Mouse (Mus musculus) thymus, adult 2 months (tissue): Measurements from ENCODE around the gene Pik3ap1. TPM values are rescaled to one million over a fixed set of nuclear protein-coding genes. Genes with fewer than 3 reads are reported as not detected.

Source experiments
- DNase-seq: peaks from one replicate; pipeline ENCODE4 v3.0.0; 2021
- H3K27ac ChIP-seq: fragments of 200-500 bp; 2 replicates; pipeline ENCODE4 v1.5.1; 2012; ENCODE audit warnings: low read length, control low read depth; ENCODE audit not compliant: control insufficient read depth, insufficient read depth
- H3K27me3 ChIP-seq: fragments of 200-500 bp; 2 replicates; pipeline ENCODE4 v1.6.1; 2012; ENCODE audit warnings: mild to moderate bottlenecking, low read length, moderate library complexity, mixed read lengths; ENCODE audit not compliant: control insufficient read depth, insufficient read depth
- H3K36me3 ChIP-seq: fragments of 200-500 bp; 2 replicates; pipeline ENCODE4 v1.6.1; 2012; ENCODE audit warnings: mild to moderate bottlenecking, low read length, moderate library complexity; ENCODE audit not compliant: control insufficient read depth, insufficient read depth
- H3K4me1 ChIP-seq: fragments of 200-500 bp; replicated peaks from 2 replicates; pipeline ENCODE4 v1.6.1; 2012; ENCODE audit warnings: low read length; ENCODE audit not compliant: control insufficient read depth, insufficient read depth
- H3K4me3 ChIP-seq: fragments of 200-500 bp; 2 replicates; pipeline ENCODE4 v1.5.1; 2012; ENCODE audit warnings: mild to moderate bottlenecking, low read length, control low read depth, moderate library complexity; ENCODE audit not compliant: control insufficient read depth, insufficient read depth
- CTCF ChIP-seq: fragments of 200-500 bp; IDR thresholded peaks from 2 replicates; pipeline ENCODE4 v1.5.1; 2012; ENCODE audit warnings: mild to moderate bottlenecking, control low read depth, low read length, moderate library complexity, borderline replicate concordance; ENCODE audit not compliant: control insufficient read depth, poor library complexity, insufficient read depth; ENCODE audit errors: extremely low read depth
- POLR2A ChIP-seq: fragments of 200-500 bp; IDR thresholded peaks from 2 replicates; pipeline ENCODE4 v1.6.1; 2012; ENCODE audit warnings: mild to moderate bottlenecking, low read length, control low read depth, moderate library complexity; ENCODE audit not compliant: control insufficient read depth, poor library complexity, insufficient read depth; ENCODE audit errors: extremely low read depth
- WGBS: fragments of 180-500 bp; shearing (Covaris S2); methylation state at CpG from one replicate; pipeline ENCODE4 v1.1.7; 2018; 5-methylcytosine and 5-hydroxymethylcytosine counted together
- polyA plus RNA-seq: library from polyadenylated mRNA; depleted of rRNA; stranded (reverse); fragments of >200 nt; gene quantifications from 2 replicates; pipeline ENCODE4 v1.2.3, GENCODE M21; 2012

Gene Pik3ap1
- polyA plus RNA-seq, 1 experiment: 10.0 TPM

DNA sequence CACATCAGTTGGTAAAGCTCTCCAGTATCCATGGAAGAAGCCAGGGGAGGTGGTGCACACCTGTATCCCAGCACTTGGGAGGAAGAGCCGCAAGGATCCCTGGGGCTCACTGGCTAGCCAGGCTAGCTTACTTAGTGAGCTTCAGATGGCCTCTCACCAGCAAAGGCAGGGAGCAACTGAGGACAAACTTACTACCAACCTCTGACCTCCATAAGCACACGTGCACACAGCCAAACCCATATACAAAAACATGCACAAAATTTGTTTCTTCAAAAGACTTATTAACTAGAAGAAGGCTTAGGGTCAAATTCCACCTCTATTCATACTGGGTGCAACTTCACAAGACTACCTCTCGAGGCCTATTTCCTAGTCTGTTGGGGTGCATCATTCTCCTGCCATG is 124.2 kb downstream of the Pik3ap1 start:
- H3K4me3 ChIP-seq: no peak overlapping the region
- peaks cover 14% of the 10 kb centered on the region for H3K4me1 ChIP-seq
- no peak for DNase-seq
- no peaks in the 10 kb centered on the region for H3K36me3 ChIP-seq
- no peaks in the 10 kb centered on the region for H3K27me3 ChIP-seq
- H3K27ac ChIP-seq: no peak overlapping the region
- WGBS: 93% methylated on average over 3 of the region's 3 CpGs
- TF ChIP-seq POLR2A (no peak), CTCF (no peak)

DNA sequence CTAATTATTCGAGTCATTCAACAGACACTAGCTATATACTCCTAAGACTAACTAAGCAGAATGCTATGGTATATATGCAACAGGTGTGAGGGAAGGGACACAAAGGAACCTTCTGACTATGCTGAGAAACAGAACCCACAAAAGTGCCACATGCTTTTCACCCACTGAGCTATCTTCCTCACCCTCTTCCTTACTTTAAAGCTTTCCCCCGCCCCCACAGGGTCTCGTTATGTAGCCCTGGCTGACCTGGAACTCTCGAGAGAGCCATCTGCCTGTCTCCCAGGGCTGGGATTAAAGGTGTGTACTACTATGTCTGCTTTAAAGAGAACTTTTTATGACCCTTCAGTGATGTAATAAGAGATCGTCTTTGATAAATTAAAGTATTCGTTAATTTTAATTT is 125.6 kb downstream of the Pik3ap1 start:
- no peak overlapping the region for H3K4me3 ChIP-seq
- H3K27ac ChIP-seq: no peak overlapping the region
- no peaks in the 10 kb centered on the region for H3K27me3 ChIP-seq
- H3K4me1 ChIP-seq: peaks cover 11% of the 10 kb centered on the region
- DNase-seq: peak; percentile 22
- TF ChIP-seq POLR2A (no peak), CTCF (no peak)
- H3K36me3 ChIP-seq: peaks cover 6% of the 10 kb centered on the region
- 37% methylated on average over 6 of the region's 6 CpGs for WGBS

DNA sequence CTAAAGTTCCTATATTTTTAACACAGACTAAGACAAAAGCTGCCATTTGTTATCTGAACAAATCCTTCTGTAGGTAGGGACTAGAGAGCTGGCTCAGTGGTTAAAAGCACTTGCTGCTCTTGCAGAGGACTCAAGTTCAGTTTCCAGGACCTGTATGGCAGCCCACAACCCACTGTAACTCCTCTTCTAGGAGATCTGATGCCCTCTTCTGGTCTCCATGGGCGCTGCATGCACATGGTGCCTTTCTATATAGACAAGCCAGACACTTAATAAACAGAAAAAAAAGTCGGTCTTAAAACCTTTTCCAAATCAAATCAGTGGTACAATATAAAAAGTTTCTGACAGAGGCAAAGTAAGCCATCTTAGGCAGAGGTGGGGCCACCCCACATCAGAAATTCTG is 126.2 kb downstream of the Pik3ap1 start:
- 24% methylated on average over 2 of the region's 2 CpGs for WGBS

DNA sequence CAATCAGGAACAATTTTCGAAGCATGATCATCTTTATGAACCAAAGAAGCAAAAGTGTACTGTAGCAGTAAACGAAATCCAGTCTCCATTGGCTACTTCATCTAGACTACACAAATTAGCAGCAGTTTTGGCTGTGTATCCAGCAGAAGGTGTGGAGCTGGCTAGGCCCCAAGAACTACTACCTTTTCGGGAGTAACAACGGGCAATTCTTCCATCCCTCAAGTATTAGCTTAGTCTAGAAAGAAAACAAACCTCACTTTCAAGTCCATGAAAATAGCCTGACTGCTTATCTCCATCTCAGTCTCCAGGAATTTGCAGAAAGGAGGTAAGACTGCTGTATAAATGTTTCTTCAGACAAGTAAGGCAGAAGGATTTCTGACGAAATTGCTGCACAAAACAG is 130.3 kb downstream of the Pik3ap1 start:
- TF ChIP-seq POLR2A: no peak
- no peak for TF ChIP-seq CTCF
- WGBS: 89% methylated on average over 5 of the region's 5 CpGs
- no peaks in the 10 kb centered on the region for H3K27me3 ChIP-seq
- DNase-seq: no peak
- H3K4me1 ChIP-seq: peaks cover 2% of the 10 kb centered on the region
- H3K27ac ChIP-seq: no peak overlapping the region
- H3K36me3 ChIP-seq: peaks cover 8% of the 10 kb centered on the region
- no peak overlapping the region for H3K4me3 ChIP-seq

More for the DNA sequence above, 126.2 kb downstream of the Pik3ap1 start:
- H3K36me3 ChIP-seq: peaks cover 8% of the 10 kb centered on the region
- H3K4me3 ChIP-seq: no peak overlapping the region
- peaks cover 11% of the 10 kb centered on the region for H3K4me1 ChIP-seq
- peak; percentile 73 for DNase-seq
- no peak for TF ChIP-seq POLR2A
- no peak for TF ChIP-seq CTCF
- H3K27me3 ChIP-seq: no peaks in the 10 kb centered on the region
- no peak overlapping the region for H3K27ac ChIP-seq

DNA sequence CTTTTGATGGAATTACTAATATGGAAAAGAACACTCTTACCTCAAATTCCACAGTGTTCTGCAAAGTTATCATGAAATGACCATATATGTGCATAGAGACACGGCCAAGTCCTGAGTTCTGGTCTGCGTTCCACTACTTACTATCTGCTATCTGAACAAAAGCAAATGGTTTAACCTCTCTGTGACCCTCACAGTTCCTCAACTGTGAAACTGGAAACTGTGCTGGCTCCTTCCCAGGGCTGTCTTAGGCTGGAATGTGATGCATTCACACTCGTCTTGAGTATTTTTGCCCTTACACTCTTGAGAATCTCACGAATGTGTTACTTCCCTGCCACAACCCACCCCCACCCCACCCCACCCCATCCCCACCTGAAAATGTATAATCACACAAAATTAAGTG is 135.9 kb downstream of the Pik3ap1 start:
- WGBS: 91% methylated on average over 4 of the region's 4 CpGs
- no peak for DNase-seq
- TF ChIP-seq CTCF (no peak), POLR2A (no peak)
- Histone ChIP-seq H3K27me3 (no peaks in the 10 kb centered on the region), H3K4me1 (no peaks in the 10 kb centered on the region), H3K36me3 (peaks cover 29% of the 10 kb centered on the region), H3K27ac (no peak overlapping the region), H3K4me3 (no peak overlapping the region)

DNA sequence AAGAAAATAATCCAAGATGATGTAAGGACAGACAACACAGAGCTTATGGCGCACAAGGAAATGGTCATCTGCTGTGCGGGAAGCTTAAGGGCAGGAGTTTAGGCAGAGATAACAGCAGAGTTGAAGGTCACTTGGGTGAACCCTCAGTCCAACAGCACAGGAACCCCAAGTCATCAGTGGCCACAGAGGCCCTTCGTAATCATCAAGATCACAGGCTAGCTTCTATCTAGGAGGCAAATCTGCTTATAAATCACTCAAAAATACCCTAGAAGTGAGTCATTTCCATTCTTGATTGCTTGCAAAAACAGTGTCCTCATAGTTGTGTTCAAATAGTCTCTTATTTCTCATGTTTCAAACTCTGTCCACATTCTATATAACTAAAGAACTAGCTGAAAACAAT is 136.6 kb downstream of the Pik3ap1 start:
- DNase-seq: no peak
- H3K36me3 ChIP-seq: peaks cover 33% of the 10 kb centered on the region
- no peak overlapping the region for H3K27ac ChIP-seq
- 95% methylated on average over 3 of the region's 3 CpGs for WGBS
- H3K27me3 ChIP-seq: no peaks in the 10 kb centered on the region
- no peak for TF ChIP-seq CTCF
- TF ChIP-seq POLR2A: no peak
- H3K4me1 ChIP-seq: no peaks in the 10 kb centered on the region
- H3K4me3 ChIP-seq: no peak overlapping the region

DNA sequence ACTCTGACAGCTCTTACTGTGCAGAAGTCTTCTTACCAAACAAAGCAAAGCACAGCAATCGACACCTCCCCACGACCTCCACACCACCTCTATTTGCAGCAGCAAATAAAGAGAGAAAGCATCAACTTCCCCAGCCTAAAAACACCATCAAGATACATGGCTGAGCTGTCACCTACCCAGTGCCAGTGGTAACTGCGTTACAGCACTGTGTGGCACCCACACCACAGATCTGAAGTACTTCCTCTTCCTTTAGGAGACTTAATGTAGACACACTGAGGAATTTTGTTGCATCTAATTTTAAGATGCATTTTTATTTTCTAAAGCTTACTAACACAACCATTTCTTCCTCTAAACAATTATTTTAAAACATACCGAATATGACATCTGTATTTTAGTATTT is 138.6 kb downstream of the Pik3ap1 start:
- 75% methylated on average over 4 of the region's 4 CpGs for WGBS
- Histone ChIP-seq H3K27ac (no peak overlapping the region), H3K36me3 (peaks cover 53% of the 10 kb centered on the region), H3K4me3 (no peak overlapping the region), H3K4me1 (no peaks in the 10 kb centered on the region), H3K27me3 (no peaks in the 10 kb centered on the region)
- TF ChIP-seq CTCF: no peak
- no peak for TF ChIP-seq POLR2A
- DNase-seq: no peak
